Mouse (Mus musculus): ENCODE measurements around the gene Id2.

Gene Id2

DNA sequence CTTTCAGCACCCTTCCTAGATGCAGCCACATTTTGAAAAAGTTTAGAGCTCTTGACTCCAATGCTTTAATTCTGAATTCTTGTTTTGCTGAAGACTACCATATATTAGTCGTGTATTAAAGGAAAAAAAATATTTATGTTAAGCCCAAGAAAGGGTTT is at the start of gene Id2:
Gene Id2 (minus strand): TSS at position 89 of the 158 bp plus-strand sequence.
- no peak for DNase-seq (ENCODE audit: low spot score in 2 of 2)

- DNase-seq (ENCODE audit: low spot score in 2 of 2): no peak
Measured at GRCm38 (mm10) chr12:25145344-25145698, 48.4 kb upstream of the Id2 start.

- no peak for DNase-seq (ENCODE audit: low spot score in 2 of 2)
Measured at GRCm38 (mm10) chr12:25144591-25145343, 47.8 kb upstream of the Id2 start.

DNA sequence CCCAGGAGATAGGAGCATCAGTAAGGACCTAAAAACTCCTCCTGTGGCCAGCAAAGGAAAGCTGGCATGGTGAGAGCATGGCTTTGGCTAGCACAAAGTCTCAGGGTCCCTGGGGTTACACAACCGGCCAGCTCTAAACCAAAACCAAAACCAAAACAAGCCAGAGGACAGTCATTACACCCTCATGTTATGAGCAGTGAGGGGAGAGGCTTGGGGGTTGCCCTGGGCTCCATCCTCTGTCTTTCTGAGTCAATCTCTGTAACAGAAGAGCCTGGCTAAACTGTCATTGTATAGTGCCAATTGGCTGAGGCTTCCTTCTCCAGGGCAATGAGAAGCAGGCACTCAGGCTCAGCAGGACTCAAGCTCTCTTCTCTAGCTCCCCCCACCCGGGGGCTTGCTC is 46.6 kb upstream of the Id2 start:
- DNase-seq (ENCODE audit: low spot score in 2 of 2): no peak

GRCm38 (mm10) chr12:25142251-25142650 is 45.3 kb upstream of the Id2 start:
- DNase-seq (ENCODE audit: low spot score in 2 of 2): no peak

- no peak for DNase-seq (ENCODE audit: low spot score in 2 of 2)
Measured at GRCm38 (mm10) chr12:25141311-25141710, 44.4 kb upstream of the Id2 start.

- DNase-seq (ENCODE audit: low spot score in 2 of 2): no peak
Measured at GRCm38 (mm10) chr12:25140115-25140514, 43.2 kb upstream of the Id2 start.

DNA sequence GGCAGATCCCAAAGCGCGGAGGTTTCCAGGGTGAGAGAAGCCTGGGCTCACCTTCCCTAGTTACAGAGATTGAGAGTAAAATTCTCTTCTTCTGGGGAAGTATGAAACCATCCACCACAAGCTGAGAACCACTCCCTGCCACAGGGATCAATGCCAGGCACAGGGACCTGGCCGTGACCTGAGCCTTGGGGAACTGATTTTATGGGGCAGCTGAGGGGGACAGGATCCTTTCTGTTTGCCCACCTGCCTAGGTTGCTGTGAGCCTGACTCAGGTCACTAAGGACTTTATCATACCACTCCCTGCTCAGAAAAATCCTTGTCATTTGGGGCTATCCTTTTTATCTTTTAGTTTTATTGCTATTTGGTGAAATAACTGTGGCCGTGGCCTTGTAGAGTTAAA is 41.7 kb upstream of the Id2 start:
- DNase-seq (ENCODE audit: low spot score in 2 of 2): no peak

DNA sequence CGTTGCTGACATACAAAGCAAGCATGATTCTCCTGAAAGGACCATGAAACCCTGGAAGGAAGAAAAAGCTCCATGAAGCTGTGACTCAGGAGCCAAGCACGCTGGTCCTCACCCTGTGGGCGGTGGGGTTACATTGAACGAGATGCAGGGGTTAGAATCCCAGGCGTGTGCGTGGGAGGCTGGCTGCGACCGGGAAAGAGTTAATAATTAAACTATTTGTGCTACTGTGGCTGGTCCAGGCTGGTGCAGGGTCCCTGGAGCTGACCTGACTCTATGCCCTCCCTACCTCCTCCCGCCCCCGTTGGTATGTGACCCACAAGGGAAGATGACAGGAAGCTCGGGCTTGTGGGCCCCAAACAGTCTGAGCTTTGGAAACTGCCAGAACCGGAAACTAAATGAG is 35.1 kb upstream of the Id2 start:
- no peak for DNase-seq (ENCODE audit: low spot score in 2 of 2)

DNA sequence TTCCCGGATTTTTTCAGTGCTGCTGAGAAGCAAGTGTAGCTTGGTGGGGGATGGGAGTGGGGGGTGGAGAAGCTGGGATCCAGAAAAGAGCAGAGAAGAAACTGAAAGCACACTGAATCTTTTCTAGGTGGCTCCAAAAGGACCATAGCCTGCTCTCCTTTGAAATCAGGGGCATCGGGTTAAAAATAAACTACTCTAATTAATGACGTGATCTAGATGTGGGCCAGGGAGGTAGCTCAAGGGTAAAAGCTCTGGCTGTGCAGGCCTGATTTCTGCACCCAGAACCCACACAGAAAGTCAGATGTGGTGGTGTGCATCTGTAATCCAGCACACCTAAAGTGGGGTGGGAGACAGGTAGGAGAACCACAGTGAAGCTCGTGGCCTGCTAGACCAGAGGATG is 30.7 kb upstream of the Id2 start:
- DNase-seq (ENCODE audit: low spot score in 2 of 2): no peak

GRCm38 (mm10) chr12:25126228-25126627 is 29.3 kb upstream of the Id2 start:
- no peak for DNase-seq (ENCODE audit: low spot score in 2 of 2)

DNA sequence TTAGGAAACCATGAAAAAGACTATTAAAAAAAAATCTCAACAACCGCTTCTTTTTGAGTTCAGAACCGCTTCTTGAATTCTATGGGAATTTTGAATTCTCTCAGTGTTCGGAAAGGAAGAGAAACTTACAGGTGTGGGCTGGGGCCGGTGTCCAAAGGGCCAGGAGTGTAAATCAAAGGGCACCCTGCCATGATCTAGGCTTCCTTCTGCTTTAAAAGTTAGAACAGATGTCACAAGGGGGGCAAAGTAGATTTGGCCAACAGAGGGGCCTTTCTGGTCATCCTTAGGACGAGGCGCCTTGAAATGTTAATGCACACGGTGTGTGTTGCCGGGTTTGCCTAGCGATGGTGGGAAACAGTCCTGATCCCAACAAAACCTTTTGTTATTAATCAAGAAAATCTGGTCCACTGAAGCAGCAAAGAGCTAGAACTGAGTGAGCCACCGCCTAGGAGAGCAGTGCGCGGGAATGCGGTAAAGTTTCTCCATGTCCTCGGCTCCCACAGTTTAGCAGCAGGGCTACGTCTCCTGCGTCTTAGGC is 28.4 kb upstream of the Id2 start:
- no peak for DNase-seq (ENCODE audit: low spot score in 2 of 2)

DNA sequence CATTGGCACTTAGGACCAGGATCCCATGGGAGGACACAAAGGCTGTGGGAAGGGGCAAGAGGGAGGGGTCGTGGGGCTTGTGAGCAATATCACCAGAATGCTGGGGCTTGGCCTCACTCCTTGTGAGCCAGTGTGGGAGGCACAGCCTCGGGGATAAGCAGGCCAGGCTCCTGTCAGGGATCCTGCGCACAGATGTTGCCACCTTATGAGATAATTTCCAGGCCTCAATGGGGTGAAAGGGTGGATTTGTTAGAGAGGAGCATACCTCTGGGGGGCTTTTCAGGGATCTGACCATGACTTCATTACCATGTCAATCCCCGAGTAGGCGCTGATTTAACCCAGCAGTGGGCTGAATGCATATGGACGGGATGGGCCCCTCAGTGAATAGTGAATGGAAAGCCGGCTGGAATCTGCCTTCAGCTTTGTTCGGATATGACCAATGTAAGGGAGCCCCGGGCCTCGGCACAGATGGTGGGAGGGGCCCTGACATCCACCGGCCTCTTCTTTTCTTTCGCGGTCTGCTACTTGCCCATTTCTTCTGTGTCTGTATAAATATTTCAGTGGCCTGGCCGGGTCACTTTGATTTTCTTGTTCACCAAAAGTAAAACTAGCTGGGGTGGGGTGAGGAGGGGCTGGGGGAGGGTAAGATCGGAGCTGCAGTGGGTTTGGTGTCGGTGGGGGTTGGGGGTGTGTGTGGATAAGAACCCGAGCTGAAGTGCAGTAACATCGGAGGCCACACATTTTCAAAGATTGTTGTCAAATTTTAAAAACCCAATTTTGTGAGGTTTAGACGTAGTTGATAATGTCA is 27.7 kb upstream of the Id2 start:
- no peak for DNase-seq (ENCODE audit: low spot score in 2 of 2)

DNA sequence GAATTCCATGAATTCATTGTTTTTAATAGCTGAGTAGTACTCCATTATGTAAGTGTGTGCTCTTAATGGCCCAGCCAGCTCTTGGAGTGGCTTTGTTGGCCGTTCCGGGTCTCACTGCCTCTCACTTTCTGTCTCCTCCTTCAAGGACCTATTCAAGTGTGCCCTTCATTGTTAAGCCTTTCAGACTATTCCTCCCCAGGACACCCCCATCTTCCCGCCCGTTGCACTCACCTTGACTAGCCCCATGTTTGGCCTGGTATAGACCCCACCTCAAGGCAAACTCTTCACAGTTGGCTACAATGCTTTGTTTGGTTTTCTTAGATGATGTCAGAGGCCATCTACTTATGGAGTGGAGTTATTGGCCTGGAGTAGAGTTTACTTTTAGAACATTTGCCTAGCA is 23.8 kb upstream of the Id2 start:
- no peak for DNase-seq (ENCODE audit: low spot score in 2 of 2)

DNA sequence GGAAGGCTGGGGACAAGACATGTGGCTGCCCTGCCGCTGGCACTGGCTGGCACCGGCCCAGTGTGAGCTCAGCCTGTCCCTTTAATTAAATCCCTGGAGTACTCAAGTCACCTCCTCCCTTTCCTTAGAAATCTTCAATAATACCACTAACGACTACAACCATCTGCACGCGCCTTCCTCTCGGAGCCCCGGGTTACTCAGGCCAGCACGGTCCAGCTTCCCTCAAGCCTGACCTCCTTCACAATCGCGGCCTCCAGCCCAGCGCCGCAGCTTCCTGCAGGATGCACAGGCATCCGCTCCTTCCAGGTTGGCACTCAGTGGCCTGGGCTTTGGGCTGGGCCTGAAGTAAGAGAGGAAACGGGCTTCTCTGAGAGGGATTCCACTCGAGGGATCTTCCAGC is 22.3 kb upstream of the Id2 start:
- no peak for DNase-seq (ENCODE audit: low spot score in 2 of 2)

DNA sequence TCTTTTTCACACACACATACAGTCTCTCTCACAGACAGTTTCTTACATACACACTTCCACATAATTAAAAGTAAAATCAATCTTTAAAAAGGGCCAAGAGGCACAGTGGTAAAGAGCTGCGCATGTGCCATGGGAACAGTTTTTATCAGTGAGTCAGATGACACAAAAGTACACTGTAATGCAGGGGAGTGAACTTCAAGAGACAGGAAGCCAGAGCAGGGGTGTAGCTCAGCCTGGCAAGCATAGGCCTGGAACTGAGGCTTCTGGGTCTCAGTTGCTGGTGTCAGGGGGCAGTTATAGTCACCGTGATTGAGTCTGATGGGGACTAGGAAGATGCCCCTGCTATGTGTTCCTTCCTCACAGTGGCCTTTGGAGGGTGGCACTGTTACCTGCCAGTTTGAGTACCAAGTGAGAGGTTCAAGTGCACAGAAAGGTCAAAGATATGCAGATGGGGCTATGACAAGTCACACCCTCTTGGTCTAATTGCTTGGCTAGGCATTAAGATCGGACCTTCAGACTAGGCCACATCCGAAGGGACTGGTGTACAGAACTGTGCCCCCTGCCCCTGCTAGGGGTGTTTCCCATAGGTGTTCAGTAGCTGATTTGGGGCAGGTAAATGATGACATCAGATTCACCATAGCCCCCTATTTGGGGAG is 21.0 kb upstream of the Id2 start:
- DNase-seq (ENCODE audit: low spot score in 2 of 2): no peak

- no peak for DNase-seq (ENCODE audit: low spot score in 2 of 2)
Measured at GRCm38 (mm10) chr12:25116126-25116525, 19.2 kb upstream of the Id2 start.

- no peak for DNase-seq (ENCODE audit: low spot score in 2 of 2)
Measured at GRCm38 (mm10) chr12:25114426-25114825, 17.5 kb upstream of the Id2 start.

- no peak for DNase-seq (ENCODE audit: low spot score in 2 of 2)
Measured at GRCm38 (mm10) chr12:25113357-25113756, 16.4 kb upstream of the Id2 start.

GRCm38 (mm10) chr12:25112806-25113205 is 15.9 kb upstream of the Id2 start:
- DNase-seq (ENCODE audit: low spot score in 2 of 2): no peak

- no peak for DNase-seq (ENCODE audit: low spot score in 2 of 2)
Measured at GRCm38 (mm10) chr12:25110682-25111078, 13.7 kb upstream of the Id2 start.

DNA sequence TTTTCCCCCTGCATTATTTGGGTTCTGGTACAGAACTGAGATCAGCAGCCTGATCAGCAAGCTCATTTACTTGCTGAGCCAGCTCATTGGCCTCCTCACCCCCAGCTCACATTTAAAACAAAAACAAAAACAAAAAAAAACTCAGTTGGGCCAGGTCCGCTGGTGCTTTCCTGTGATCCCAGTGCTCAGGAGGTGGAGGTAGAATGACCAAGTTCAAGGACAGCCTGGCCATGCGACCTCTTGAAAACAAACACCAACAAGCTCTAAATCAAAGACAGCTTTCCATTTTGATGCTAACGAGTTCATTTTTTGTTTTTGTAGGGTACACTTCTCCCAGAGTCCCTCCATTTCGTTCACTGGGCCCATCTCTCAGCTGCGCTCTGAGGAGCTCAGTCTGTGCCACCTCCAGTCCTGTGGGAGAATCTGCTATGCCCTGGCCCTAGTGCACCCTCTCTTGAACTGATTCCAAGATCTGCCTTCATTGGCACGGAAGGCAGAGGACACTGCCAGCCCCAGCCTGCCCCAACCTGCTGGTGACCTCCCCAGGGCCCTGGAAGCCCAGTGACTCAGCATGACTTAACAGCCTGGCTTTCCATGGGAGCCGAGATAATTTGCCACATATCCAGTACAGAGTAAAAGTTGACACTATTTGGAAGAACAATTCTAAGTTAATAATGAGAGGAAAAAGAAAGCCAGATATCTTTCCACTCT is 13.2 kb upstream of the Id2 start:
- no peak for DNase-seq (ENCODE audit: low spot score in 2 of 2)
